Mouse (Mus musculus) T-cell, adult 2 months (primary cell): ENCODE measurements around the gene Fam189b.
"Not testable (repeated sequence)": the region's sequence is repeated elsewhere in the genome, so short reads cannot be mapped to it uniquely, and the experiment has no call there.

ENCODE experiments used
- DNase-seq: peaks from one replicate; pipeline ENCODE4 v3.0.0; 2022; ENCODE audit warnings: low spot score

Fam189b gene

DNA sequence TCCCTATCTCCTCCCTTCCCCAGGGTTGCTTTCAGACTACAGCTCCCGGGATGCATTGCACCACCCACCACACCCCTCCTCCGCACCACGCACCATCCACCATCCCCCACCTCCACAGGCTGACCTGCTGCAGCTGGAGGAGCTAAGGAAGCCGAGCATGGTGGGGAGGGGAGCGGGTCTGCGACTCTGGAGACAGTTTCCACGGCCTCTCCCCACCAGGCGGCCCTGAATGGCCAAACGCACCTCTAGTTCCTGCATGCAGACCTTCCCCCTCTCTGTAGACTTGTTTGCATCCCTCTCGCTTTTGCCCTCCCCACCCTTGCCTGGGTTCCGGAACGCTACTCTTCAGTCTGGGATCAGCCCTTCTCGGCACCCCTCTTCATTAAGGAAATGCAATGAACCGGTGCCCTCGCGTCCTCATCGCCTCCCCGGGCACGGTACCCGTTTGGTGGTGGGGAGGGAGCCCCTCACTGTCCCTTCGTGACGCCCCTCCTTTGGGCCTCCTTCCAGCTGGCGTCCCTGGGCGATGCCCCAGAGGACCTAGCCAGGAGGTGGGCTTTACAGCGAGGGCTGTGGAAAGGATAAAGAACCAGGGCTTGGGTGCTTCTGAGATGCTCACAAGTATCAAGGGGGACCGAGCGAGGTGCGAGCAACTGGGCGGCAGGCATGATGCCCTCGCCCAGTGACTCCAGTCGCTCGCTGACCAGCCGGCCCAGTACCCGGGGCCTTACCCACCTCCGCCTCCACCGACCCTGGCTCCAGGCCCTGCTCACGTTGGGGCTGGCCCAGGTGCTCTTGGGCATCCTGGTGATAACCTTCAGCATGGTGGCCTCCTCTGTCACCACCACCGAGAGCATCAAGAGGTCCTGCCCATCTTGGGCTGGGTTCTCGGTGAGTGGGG, at the start of gene Fam189b:
TSS of gene Fam189b (plus strand) at position 86 of the 901 bp plus-strand sequence.
- peak; percentile 58 for DNase-seq

DNA sequence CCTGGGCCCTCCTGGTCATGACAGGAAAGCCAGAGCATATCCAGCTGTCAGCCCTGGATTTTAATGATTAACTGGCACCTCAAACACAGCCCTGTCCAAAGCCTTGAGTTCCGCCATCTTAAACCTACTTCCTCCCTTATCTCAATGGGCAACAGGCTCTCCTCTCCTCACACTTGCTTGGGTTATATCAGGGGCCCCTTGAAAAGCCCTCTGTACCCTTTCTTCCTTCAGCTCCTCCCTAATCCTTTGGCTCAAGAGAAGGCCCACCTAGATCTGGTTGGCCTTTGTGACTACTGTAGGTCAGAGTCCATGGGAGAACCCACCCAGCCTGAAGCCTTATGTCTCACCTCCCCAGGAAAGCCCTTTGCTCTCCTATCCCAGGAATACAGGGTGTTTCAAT, 49.2 kb upstream of the Fam189b start:
- no peak for DNase-seq

DNA sequence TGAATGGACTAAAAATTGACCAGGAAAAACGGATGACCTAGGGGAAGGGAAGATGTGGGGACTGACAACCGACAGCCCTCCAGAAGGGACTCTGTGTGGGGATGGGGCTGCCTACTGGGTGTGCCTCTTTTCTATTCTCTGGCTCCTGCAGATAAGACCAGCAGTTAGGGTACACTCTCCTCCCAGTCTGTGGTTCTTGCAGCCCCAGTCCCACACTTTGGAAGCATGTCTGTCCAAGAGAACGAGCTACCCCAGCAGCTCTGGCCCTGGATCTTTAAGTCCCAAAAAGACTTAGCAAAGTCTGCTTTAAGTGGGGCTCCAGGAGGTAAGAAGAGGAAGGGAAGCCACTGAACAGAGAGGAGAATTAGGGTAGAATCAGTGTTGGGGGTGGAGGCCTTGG, 47.0 kb upstream of the Fam189b start, which contains the start of gene Pklr:
TSS of gene Pklr (plus strand) at position 185 of the 400 bp plus-strand sequence.
- no peak for DNase-seq

DNA sequence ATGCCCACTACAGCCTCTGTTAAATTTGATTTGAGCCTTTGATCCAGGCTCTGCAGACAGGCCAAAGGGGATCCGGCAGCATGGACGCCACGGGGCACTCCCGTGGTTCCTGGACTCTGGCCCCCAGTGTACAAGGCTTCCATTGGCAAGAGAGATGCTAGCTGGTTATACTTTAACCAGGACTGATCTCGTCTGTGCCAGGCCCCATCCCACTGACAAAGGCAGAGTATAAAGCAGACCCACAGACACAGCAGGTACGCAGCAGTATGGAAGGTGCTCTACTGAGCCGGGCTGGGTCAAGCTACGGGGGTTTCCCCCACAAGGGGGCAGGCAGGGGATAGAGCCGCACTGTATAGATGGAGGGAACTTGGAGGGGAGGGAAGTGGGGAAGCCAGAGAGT, 46.6 kb upstream of the Fam189b start:
- peak; percentile 17 for DNase-seq

DNA sequence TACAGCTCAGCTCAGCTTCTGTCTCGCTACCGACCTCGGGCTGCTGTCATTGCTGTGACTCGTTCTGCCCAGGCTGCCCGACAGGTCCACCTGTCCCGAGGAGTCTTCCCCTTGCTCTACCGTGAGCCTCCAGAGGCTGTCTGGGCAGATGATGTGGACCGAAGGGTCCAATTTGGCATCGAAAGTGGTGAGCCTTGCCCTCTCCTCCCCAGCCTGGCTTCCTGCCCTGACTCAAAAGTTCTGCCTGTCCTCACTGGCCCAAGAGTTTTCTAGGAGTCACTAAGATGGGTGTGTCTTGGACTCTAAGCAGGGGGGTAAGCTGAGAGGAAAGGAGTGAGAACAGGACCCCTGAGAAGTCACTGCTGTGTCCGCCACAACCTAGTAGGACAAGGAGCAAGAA, 38.1 kb upstream of the Fam189b start:
- DNase-seq = no peak

DNA sequence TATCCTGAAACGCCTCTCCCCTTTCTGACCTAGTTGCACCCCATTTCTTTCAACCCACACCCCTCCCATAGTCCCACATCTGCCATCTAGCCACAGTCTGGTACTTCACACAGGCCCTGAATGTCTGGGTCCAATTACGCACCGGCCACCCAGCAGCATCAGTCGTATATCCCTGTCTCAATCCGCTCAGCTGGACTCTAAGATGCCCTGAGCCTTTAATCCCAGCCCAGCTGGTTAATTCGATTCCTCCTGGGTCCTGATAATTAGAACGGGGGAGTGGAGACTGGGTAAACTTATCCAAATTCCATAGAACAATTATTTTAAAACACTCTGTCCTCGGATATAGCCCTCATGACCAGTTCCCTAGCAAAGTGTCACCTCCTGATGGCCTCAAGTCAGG, 37.4 kb upstream of the Fam189b start:
- DNase-seq = no peak

DNA sequence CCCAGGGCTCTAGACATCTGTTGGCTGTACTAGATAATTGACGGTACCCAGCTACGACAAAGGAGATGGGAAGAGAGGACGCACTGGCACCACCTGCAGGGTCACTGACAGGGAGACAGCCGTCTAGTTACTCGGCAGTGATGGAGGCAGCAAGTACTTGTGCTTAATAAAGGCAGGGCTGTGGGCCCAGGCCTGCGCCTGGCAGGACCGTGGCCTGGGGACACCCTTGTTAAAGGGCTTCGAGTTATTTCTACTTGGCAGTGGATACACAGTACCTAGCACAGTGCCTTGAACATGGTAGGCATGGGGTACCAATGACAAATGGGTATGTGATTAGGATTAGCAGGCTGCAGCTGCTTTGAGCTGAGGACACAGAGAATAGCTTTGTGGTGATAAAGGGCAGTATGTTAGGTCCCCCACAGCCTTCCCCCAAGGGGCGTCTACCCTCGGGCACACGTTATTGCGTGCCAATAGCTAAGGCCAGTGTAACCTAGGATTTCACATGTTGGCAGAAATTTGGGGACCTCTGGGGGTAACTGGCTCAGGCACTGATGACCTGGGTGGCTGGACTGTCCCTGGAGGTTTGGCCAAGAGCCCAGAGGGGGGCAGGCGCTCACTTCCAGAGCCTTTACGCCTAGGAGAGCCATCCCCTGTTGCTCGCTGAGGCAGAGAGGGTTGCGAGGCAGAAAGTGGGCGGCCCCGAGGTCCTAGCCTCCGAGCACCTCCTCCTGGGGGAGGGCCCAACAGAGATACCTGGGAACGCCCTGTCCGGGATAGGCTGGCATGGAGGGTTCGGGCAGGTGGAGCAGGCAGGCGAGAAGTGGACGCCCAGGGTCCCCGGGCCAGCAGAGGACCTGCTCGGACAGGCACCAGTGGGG, 35.6 kb upstream of the Fam189b start:
- DNase-seq = no peak

DNA sequence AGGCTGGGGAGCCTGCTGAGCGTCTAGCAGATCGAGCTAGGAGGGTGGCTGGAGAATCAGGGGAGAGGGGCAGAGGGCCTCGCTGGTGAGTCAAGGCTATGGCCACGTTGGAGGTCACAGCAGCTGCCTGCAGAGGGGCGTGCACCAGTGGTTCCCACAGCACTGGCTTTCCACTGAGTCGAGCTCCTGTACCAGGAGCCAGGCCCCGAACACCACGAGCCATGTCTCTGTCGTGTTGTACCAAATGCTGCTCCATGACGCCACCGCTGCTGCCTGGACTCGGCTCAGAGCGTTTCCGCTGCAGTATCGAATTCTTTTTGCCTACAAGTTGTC, 35.0 kb upstream of the Fam189b start:
- DNase-seq = no peak

DNA sequence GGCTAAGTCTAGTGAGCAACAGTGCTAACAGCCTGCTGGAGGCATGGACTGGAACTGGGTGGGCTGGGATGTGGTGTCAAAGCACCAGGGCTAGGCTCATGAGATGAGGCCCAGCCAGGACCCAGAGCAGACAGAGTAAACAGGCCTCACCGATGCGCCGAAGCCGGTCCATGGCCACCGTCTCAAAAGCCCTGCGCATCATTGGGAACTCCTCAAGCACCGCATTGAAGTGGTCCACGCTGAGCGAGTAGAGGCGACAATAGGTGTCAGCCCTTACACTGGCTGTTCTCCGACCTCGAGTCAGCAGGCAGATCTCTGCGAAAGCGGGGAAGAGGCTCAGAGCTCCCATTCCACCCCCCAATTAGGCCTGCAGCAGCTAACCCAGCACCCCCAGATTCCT, 34.4 kb upstream of the Fam189b start:
- no peak for DNase-seq

DNA sequence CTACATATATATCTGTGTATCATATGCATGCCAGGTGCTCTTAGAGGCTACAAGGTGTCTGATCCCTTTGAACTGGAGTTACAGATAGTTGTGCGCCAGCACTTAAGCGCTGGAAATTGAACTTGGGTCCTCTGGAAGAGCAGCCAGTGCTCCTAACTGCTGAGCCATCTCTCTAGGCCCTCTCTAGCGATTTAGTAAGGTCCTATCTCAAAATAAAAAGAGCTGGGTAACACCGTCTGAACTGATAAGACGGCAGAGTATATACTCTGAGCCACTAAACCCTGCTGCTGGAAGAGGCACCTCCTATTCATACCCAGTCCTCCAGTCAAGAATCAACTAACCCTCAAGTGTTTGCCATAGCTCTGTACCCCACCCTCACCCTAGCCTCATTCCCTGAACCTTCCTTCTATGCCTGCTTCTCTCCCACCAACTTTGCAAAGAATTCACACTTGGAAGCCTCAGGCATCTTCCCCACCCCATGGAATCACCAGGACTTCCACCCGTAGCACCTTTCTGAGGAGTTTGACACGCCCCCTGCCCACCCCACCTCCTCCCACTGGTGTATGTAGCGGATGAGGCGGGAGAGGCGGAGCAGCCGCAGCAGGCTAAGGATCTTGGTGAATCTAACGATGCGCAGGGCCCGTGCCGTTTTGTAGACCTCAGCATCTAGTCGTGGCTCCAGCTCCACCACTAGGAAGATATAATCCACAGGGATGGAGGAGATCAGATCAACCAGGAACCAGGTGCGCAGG, 30.7 kb upstream of the Fam189b start:
- no peak for DNase-seq

DNA sequence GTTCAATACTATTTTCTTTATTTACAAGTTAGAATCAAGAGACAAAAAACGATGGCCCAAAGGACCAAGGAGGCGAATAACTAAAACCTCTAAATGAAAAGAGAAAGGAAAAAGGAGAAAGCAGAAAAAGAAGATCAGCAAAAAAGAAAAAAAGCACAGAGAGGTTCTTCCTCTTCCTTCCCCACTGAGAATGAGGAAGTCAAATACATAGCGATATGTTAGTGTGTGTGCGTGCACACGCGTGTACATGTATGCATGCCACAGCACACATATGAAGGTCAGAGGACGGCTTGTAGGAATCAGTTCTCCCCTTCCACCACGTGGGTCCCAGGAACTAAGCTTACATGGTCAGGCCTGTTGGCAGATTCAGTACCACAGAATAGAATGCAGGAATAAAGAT, 26.0 kb upstream of the Fam189b start:
- DNase-seq = no peak

DNA sequence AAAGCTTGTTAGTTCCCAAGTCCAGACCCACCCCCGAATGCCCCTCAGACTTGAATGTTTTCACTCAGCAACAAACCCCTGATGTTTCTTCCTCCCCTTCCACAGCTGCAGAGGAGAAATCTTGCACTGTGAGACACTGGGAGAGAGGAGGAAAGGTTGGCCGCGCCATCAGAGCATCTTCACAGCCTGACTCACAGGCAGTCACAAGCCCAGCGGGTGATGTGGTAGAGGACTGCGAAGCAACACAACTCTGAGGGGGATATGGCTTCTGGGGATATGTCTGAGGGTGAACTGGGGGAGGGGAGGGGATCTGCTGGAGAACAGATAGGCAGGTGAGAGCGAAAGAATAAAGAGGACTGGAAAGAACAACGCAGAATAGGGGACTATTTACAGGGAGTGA, 24.3 kb upstream of the Fam189b start:
- DNase-seq = no peak

DNA sequence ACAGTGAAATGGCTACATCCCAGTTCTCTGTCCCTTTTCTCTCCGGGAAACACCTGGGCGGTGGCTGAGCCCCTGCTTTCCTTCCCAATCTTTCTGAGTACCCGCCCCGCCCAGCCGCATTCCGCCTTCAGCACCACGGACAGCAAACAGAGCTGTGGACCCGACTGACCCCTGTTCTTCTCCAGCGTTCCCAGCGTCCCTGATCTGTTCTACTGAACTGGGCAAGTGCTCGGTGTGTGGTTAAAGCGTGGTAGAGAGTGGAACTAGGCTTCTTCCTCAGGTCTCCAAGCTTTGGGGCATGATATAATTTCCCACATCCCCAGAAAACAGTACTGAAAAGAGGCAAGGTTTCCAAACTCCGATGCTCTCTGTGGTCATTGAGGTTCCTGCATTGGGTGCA, 23.7 kb upstream of the Fam189b start:
- DNase-seq = no peak

DNA sequence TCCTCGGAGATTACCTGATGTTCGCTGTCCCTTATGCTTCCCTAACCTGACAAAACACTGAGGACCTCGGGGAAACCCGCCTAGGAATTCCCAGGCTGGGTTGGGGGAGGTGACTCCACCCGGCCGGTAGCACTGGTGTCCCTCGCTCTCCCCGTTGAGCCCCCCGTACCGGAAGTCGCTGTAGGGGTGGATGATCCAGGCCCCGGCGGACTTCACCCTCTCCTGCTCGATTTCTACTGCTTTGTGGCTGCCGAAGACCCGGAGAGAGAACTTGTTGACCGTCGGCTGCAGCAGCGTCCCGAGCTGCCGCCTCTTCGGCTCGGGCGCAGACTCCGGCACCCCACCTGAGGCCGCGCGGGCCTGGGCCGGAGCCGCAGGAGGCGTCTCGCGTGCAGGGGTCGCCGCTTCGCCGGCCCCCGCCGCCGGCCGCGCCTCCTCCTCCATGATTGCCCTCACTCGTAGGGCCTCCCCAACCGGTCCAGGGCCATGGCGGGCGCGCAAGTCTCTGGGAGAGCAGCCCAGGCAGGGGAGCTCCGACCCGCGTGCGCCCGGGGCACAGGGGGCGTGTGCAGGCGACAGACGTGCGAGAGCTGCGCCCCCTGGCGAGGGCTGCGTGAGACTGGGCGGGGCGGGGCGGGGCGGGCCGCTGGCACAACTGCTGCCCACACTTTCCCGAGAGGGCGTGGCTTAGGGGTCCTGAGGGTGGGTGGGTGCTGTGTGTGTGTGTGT, 23.2 kb upstream of the Fam189b start, which contains the start of gene Hcn3:
TSS of gene Hcn3 (minus strand) at position 581 of the 729 bp plus-strand sequence.
- DNase-seq = peak; percentile 77

DNA sequence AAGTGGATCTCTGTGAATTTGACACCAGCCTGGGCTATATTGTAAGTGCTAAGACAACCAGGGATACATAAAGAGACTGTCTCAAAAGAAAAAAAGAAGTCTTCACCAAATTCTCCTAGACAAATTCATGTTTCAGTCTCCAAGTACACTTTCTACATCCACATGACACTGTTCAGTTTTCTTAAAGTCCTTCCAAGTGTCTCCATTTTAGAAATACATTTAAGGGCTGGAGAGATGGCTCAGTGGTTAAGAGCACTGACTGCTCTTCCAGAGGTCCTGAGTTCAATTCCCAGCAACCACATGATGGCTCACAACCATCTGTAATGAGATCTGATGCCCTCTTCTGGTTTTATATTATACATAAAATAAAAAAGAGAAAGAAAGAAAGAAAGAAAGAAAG, 21.7 kb upstream of the Fam189b start:
- not testable (repeated sequence) for DNase-seq

DNA sequence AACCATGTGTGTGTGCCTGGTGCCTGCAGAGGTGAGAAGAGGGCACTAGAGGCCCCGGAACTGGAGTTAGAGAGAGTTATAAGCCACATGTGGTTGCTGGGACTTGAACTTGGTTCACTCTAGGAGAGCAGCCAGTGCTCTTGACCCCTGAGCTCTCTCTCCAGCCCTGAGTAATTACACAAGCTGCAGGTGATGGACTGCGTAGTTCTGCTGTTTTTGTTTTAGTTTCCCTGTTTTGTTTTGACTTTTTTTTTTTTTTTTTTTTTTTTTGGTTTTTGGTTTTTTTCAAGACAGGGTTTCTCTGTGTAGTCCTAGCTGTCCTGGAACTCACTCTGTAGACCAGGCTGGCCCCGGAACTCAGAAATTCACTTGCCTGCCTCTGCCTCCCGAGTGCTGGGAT, 21.2 kb upstream of the Fam189b start:
- no peak for DNase-seq

DNA sequence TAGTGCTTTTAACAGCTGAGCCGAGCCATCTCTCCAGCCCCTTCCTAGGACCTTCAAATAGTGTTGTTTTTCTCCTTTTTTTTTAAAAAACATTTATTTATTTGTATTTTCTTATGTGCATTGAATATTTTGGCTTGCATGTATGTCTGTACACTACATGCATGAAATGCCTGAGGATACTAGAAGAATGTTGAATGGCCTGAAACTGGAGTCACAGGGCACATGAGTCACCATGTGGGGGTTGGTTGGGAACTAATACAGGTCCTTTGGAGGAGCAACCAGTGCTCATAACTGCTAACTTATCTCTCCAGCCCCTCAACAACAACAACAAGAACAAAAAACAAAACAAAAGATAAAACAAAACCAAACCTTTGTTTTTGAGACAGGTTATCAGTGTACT, 19.8 kb upstream of the Fam189b start:
- DNase-seq = no peak

DNA sequence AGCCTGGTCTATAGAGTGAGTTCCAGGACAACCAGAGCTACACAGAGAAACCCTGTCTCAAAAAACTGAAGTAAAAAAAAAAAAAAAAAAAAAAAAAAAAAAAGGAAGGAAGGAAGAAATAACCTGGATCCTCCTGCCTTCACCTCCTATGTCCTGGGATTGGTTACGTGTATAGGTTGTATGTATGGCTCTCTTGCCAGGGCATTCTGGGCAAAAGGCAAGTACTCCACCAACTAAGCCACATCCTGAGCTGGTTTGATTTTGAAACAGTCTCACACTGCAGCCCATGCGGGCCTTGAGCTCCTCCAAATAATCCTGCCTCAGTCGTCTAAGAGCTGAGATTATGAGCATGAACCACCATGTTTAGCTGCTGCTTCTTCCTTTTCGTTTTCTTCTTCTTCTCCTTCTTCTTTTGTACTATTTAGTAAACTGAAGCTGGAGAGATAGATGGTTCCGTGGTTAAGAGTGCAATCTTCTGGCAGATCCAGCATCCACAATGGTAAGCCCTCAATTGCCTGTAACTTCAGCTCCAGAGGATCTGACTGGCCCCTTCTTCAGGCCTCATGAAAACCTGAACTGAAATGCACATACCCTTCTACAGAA, 19.2 kb upstream of the Fam189b start:
- peak; percentile 38 for DNase-seq

DNA sequence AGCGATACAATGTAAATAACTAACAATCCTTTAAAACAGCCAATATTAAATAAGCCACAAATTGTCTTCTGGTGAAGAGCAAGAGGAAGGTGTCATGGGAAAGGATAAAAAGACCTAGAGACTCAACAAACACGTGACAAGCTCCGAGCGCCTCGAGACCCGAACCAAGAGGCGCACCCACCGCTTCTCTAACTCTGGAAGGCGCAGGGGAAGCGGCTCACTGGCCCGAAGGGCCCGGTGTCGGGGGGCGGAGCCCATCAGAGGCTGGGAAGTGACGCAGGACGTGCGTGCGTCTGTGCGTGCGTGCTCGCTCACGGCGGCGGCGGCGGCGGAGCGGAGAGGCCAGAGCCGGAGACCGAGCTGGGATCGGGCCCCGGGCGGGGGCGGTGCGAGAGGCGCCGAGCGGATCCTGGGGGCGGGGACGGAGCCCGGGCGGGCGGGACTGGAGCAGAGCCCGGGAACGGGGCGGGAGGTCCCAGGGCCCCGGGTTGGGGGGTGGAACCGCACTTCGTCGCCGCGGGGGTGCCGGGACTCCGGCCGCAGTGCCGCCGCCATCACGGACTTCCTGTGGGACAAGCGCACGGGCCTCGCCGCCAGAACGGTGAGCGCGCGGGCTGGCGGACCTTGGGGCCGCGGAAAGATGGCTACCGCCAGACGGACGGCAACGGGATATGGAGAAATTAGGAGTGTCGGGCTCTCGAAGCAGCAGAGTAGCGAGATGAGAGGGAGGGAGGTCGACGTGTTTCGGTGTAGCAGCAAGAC, 18.3 kb upstream of the Fam189b start, which contains the start of gene Clk2:
TSS of gene Clk2 (plus strand) at position 290 of the 762 bp plus-strand sequence.
- peak; percentile 95 for DNase-seq

DNA sequence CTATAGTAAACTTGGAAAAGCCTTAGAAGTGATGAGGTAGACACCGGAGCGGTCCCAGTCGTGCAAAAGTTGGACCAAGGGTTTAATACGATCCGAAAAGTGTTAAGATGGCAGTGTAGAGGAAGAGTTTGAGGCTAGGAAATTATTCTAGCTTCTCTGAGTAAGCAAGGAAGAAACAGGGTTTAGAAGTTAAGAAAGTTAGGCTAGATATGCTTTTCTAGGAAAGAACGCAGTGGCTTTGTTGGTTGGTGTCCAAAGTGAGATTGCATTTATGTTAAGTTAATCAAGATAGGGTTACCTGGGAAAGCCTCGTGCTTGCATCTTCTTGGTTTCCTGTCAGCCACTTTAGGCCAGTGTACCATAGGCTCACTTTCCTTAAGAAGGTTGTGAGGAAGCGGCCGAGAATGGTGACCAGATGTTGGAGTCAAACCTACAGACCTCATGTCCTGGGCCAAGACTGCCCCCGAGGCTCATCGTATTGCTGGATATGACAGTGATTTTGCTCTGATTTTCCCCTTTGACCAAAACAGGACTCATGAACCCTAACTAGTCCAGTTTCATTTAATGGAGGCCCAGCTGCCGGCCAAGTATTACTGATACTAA, 17.6 kb upstream of the Fam189b start:
- no peak for DNase-seq
